ENCODE assay signal across 18 mouse cellular contexts in genomic region chr5:98561301-98561700, GRCm38 (mm10). TPM values are rescaled to one million over a fixed set of nuclear protein-coding genes. Genes with fewer than 3 reads are reported as not detected.
DNase-seq lines count a peak whose midpoint lies in the region; ATAC-seq and TF ChIP-seq lines count a peak whose summit lies in the region.
"Had no signal": no experiment of that assay in that cellular context is flagged by ENCODE, and none has a peak within 500 bp of the region (broad histone marks: within the 10 kb centered on the region; RNA-seq: fewer than 3 reads in every experiment).

No protein-coding gene starts in this region.

- H3K27me3 ChIP-seq in kidney, adult 2 months (replicated peaks; ENCODE audit: control insufficient read depth, insufficient read depth, low read length) = no peaks in the 10 kb centered on the region
- H3K27me3 ChIP-seq in Patski = no peaks in the 10 kb centered on the region
- no peaks in the 10 kb centered on the region for H3K27me3 ChIP-seq in kidney, embryonic 14.5 days (ENCODE audit: control insufficient read depth, insufficient read depth, low read length)
- H3K27me3 ChIP-seq in intestine, postnatal 0 days (replicated peaks; ENCODE audit: control insufficient read depth, insufficient read depth, low read length) = no peaks in the 10 kb centered on the region
- H3K27me3 ChIP-seq: heart, embryonic 13.5 days had no signal

- H3K27ac ChIP-seq in kidney, adult 2 months (ENCODE audit: insufficient read depth, low read depth, low read length) = no peak overlapping the region
- H3K27ac ChIP-seq in kidney, embryonic 14.5 days (ENCODE audit: low read depth, low read length) = no peak overlapping the region
- no peak overlapping the region for H3K27ac ChIP-seq in intestine, postnatal 0 days (ENCODE audit: low read depth, low read length)
- H3K27ac ChIP-seq: heart, embryonic 13.5 days; macrophage; stomach, postnatal 0 days had no signal

- H3K4me2 ChIP-seq in kidney, embryonic 14.5 days (replicated peaks; ENCODE audit: low read depth, low read length) = no peak overlapping the region
- H3K4me2 ChIP-seq in intestine, postnatal 0 days (replicated peaks; ENCODE audit: low read depth) = no peak overlapping the region
- H3K4me2 ChIP-seq: heart, embryonic 13.5 days had no signal

- WGBS in kidney, adult 2 months = 47% methylated on average over 4 of the region's 4 CpGs
- 61% methylated on average over 4 of the region's 4 CpGs for WGBS in kidney, embryonic 14.5 days
- WGBS in intestine, postnatal 0 days = 83% methylated on average over 4 of the region's 4 CpGs

- H3K4me3 ChIP-seq in kidney, adult 2 months (ENCODE audit: insufficient read depth, low read depth, low read length) = no peak overlapping the region
- no peak overlapping the region for H3K4me3 ChIP-seq in kidney, embryonic 14.5 days (ENCODE audit: low read length)
- H3K4me3 ChIP-seq in intestine, postnatal 0 days (ENCODE audit: low read depth, low read length) = no peak overlapping the region
- H3K4me3 ChIP-seq: heart, embryonic 13.5 days had no signal

- H3K9me3 ChIP-seq in kidney, embryonic 14.5 days (ENCODE audit: control insufficient read depth, low read length) = no peaks in the 10 kb centered on the region
- no peaks in the 10 kb centered on the region for H3K9me3 ChIP-seq in intestine, postnatal 0 days (ENCODE audit: control insufficient read depth)
- H3K9me3 ChIP-seq: heart, embryonic 13.5 days had no signal

- TF ChIP-seq CTCF in kidney, adult 2 months (conservative IDR thresholded peaks at IDR 0.05; ENCODE audit: insufficient read depth, insufficient read length, low read depth, low read length) = no peak
- no peak for TF ChIP-seq CTCF in Patski (IDR thresholded peaks at IDR 0.05)
- TF ChIP-seq CTCF in intestine, postnatal 0 days (IDR thresholded peaks at IDR 0.05; ENCODE audit: low read depth) = no peak

- H3K36me3 ChIP-seq in kidney, adult 2 months (ENCODE audit: control insufficient read depth, insufficient read depth, low read length) = no peaks in the 10 kb centered on the region
- no peaks in the 10 kb centered on the region for H3K36me3 ChIP-seq in kidney, embryonic 14.5 days (ENCODE audit: control insufficient read depth, insufficient read depth, low read length)
- H3K36me3 ChIP-seq in intestine, postnatal 0 days (ENCODE audit: control insufficient read depth, insufficient read depth) = no peaks in the 10 kb centered on the region
- H3K36me3 ChIP-seq: G1E; heart, embryonic 13.5 days had no signal

- in situ Hi-C loops in Patski (cut with MboI; ENCODE audit: low pct_unique_long_range_greater_than_20kb) = loop anchor here (5.0 kb wide), 1 partner anchor 134 kb away; no protein-coding TSS in a partner anchor

- H3K9ac ChIP-seq in kidney, embryonic 14.5 days (ENCODE audit: low read depth, low read length) = no peak overlapping the region
- H3K9ac ChIP-seq in intestine, postnatal 0 days (ENCODE audit: low read depth, low read length) = no peak overlapping the region
- H3K9ac ChIP-seq: heart, embryonic 13.5 days had no signal

- POLR2A ChIA-PET in Patski (lab: Charles Lee) = interaction anchor here (0.6 kb wide), 1 partner anchor 1543 kb away, joined by 6 read pairs; no protein-coding TSS in a partner anchor

- CTCF ChIA-PET in Patski (lab: Charles Lee) = interaction anchor here (1.3 to 5.0 kb wide), 2 partner anchors 8 to 14 kb away, joined by 4 to 29 read pairs; partner anchors contain the start of gene Gm11111

- no peaks in the 10 kb centered on the region for H3K4me1 ChIP-seq in kidney, adult 2 months (ENCODE audit: control insufficient read depth, insufficient read depth, low read length)
- H3K4me1 ChIP-seq in kidney, embryonic 14.5 days (ENCODE audit: control insufficient read depth, insufficient read depth, low read length) = no peaks in the 10 kb centered on the region
- no peaks in the 10 kb centered on the region for H3K4me1 ChIP-seq in intestine, postnatal 0 days (replicated peaks; ENCODE audit: control insufficient read depth, insufficient read depth, low read length)

- TF ChIP-seq POLR2A in kidney, adult 2 months (IDR thresholded peaks at IDR 0.05; ENCODE audit: low read depth, low read length) = no peak

- DNase-seq in kidney, adult 2 months = peak; percentile 56
- no peak for DNase-seq in kidney, postnatal 10 days
- peak; percentile 85 for DNase-seq in Patski (ENCODE audit: low read depth, low spot score)
- DNase-seq in embryo, embryonic 11 days = peak; percentile 13
- DNase-seq in right cerebral cortex, adult 18-20 months = no peak
- DNase-seq: adrenal gland, adult 8-10 months; cerebellum, adult 8-10 months; lung, adult 2 months had no signal

- peak; percentile 98 for ATAC-seq in Patski
- peak; percentile 88 for ATAC-seq in kidney, embryonic 14.5 days (ENCODE audit: low FRiP score, low TSS enrichment)
- ATAC-seq in intestine, postnatal 0 days = no peak

RNA-seq across cellular contexts. Expression of gene Gm11111, which starts 8.8 kb away (rescaled TPM):
- not detected in 2 replicates for polyA plus RNA-seq in kidney, adult 2 months (2012; rRNA removed)
- not detected for polyA plus RNA-seq in Patski (2021)
- polyA plus RNA-seq in kidney, embryonic 14.5 days (2014; fragmentation: Nextera tagmentation; extraction: Ambion mirVana) = not detected in 2 replicates
- not detected in 2 replicates for polyA plus RNA-seq in intestine, postnatal 0 days (2015; fragmentation: Nextera tagmentation; extraction: Ambion mirVana)
- polyA plus RNA-seq: cortical plate, adult 2 months; G1E; gonadal fat pad, adult 2 months; heart, embryonic 13.5 days; liver, adult 2 months; lung, adult 2 months; macrophage; spleen, adult 2 months; stomach, postnatal 0 days had no signal

Comparison
In these comparisons a context has a peak if more than half of its experiments do, and no peak if none do; other contexts are left out.
1. DNase-seq: peak in kidney, adult 2 months (single experiment), Patski (single experiment) and embryo, embryonic 11 days (single experiment); none in kidney, postnatal 10 days (single experiment) and right cerebral cortex, adult 18-20 months (single experiment).